Mouse (Mus musculus): ENCODE results near the gene Acer3.
"Not testable (repeated sequence)": the region's sequence is repeated elsewhere in the genome, so short reads cannot be mapped to it uniquely, and the experiment has no call there.

GRCm38 (mm10) chr7:98187332-98187731, 133.7 kb downstream of the Acer3 start:
- TF ChIP-seq MAFK (IDR thresholded peaks at IDR 0.05; ENCODE audit: borderline replicate concordance, low read depth, low read length); CTCF (IDR thresholded peaks at IDR 0.05 in 2 of 3, conservative IDR thresholded peaks at IDR 0.05 in 1 of 3; ENCODE audit: control insufficient read depth in 1 of 3, insufficient read depth in 1 of 3, low read depth in 2 of 3, low read length in 3 of 3, poor library complexity in 1 of 3, severe bottlenecking in 1 of 3); ZNF384 (IDR thresholded peaks at IDR 0.05; ENCODE audit: low read depth, low read length); POLR2A (IDR thresholded peaks at IDR 0.05; ENCODE audit: control insufficient read depth in 1 of 2, insufficient read depth in 1 of 2, low read depth in 1 of 2, low read length in 2 of 2, poor library complexity in 1 of 2); E2F4 (IDR thresholded peaks at IDR 0.05; ENCODE audit: borderline replicate concordance, low read depth, low read length); MAZ (IDR thresholded peaks at IDR 0.05; ENCODE audit: low read depth, low read length); CHD2 (IDR thresholded peaks at IDR 0.05; ENCODE audit: low read length); MEF2A (IDR thresholded peaks at IDR 0.05; ENCODE audit: extremely low read depth, insufficient replicate concordance, low read depth, low read length, poor library complexity, severe bottlenecking); CHD1 (IDR thresholded peaks at IDR 0.05; ENCODE audit: low read depth, low read length); NRF1 (IDR thresholded peaks at IDR 0.05; ENCODE audit: insufficient read depth, low read depth, low read length, poor library complexity, severe bottlenecking); MAX (IDR thresholded peaks at IDR 0.05; ENCODE audit: low read length); KAT2A (conservative IDR thresholded peaks at IDR 0.05; ENCODE audit: low read depth, low read length): not testable (repeated sequence)

All from MEL (cell line).